Mouse (Mus musculus) testis, adult 2 months (tissue): Measurements from ENCODE around the gene AU040320. TPM values are rescaled to one million over a fixed set of nuclear protein-coding genes. Genes with fewer than 3 reads are reported as not detected.

ENCODE experiments used
- H3K27ac ChIP-seq: fragments of 200-500 bp; 2 replicates; pipeline ENCODE4 v1.5.1; 2012; ENCODE audit warnings: low read depth, low read length; ENCODE audit not compliant: control insufficient read depth, insufficient read depth
- H3K27me3 ChIP-seq: fragments of 200-500 bp; 2 replicates; pipeline ENCODE4 v1.6.1; 2012; ENCODE audit warnings: mild to moderate bottlenecking, low read length, moderate library complexity; ENCODE audit not compliant: control insufficient read depth, insufficient read depth
- H3K36me3 ChIP-seq: fragments of 200-500 bp; 2 replicates; pipeline ENCODE4 v1.6.1; 2012; ENCODE audit warnings: mild to moderate bottlenecking, low read length; ENCODE audit not compliant: control insufficient read depth, insufficient read depth
- H3K4me1 ChIP-seq: fragments of 200-500 bp; 2 replicates; pipeline ENCODE4 v1.6.1; 2012; ENCODE audit warnings: low read length; ENCODE audit not compliant: control insufficient read depth, insufficient read depth
- H3K4me3 ChIP-seq: fragments of 200-500 bp; 2 replicates; pipeline ENCODE4 v1.5.1; 2012; ENCODE audit warnings: low read depth, mild to moderate bottlenecking, low read length, moderate library complexity, mixed read lengths; ENCODE audit not compliant: control insufficient read depth
- CTCF ChIP-seq: fragments of 200-500 bp; IDR thresholded peaks from 2 replicates; pipeline ENCODE4 v1.5.1; 2012; ENCODE audit warnings: low read depth, mild to moderate bottlenecking, inconsistent platforms, low read length, moderate library complexity; ENCODE audit not compliant: control insufficient read depth, insufficient read depth, insufficient replicate concordance
- POLR2A ChIP-seq: fragments of 200-500 bp; IDR thresholded peaks from 2 replicates; pipeline ENCODE4 v1.6.1; 2012; ENCODE audit warnings: low read depth, mild to moderate bottlenecking, inconsistent platforms, low read length, moderate library complexity; ENCODE audit not compliant: control insufficient read depth
- polyA plus RNA-seq: library from polyadenylated mRNA; depleted of rRNA; stranded (reverse); fragments of >200 nt; gene quantifications from 2 replicates; pipeline ENCODE4 v1.2.3, GENCODE M21; 2012

The AU040320 gene
- polyA plus RNA-seq, 1 experiment = 79.1 TPM

GRCm38 (mm10) chr4:126775182-126775581, 21.8 kb downstream of the AU040320 start:
- H3K27me3 ChIP-seq = no peaks in the 10 kb centered on the region
- H3K27ac ChIP-seq = no peak overlapping the region
- H3K36me3 ChIP-seq = no peaks in the 10 kb centered on the region; the same call in 1 of the 2 replicates
- no peaks in the 10 kb centered on the region for H3K4me1 ChIP-seq
- no peak overlapping the region for H3K4me3 ChIP-seq
- TF ChIP-seq POLR2A = no peak

GRCm38 (mm10) chr4:126779148-126779581, 25.8 kb downstream of the AU040320 start:
- no peaks in the 10 kb centered on the region; the same call in 1 of the 2 replicates for H3K36me3 ChIP-seq
- no peak overlapping the region for H3K4me3 ChIP-seq
- H3K4me1 ChIP-seq = peaks cover 5% of the 10 kb centered on the region; the same call in 1 of the 2 replicates
- no peaks in the 10 kb centered on the region for H3K27me3 ChIP-seq
- TF ChIP-seq CTCF = no peak
- no peak for TF ChIP-seq POLR2A
- no peak overlapping the region for H3K27ac ChIP-seq

GRCm38 (mm10) chr4:126779826-126780775, 26.8 kb downstream of the AU040320 start:
- no peak for TF ChIP-seq POLR2A
- TF ChIP-seq CTCF = no peak
- no peaks in the 10 kb centered on the region for H3K27me3 ChIP-seq
- peaks cover 5% of the 10 kb centered on the region; the same call in 1 of the 2 replicates for H3K4me1 ChIP-seq
- H3K36me3 ChIP-seq = no peaks in the 10 kb centered on the region; the same call in 1 of the 2 replicates
- H3K4me3 ChIP-seq = no peak overlapping the region
- H3K27ac ChIP-seq = no peak overlapping the region

GRCm38 (mm10) chr4:126781871-126782270, 28.5 kb downstream of the AU040320 start:
- H3K27me3 ChIP-seq = no peaks in the 10 kb centered on the region
- no peaks in the 10 kb centered on the region; the same call in 1 of the 2 replicates for H3K36me3 ChIP-seq
- no peak overlapping the region for H3K27ac ChIP-seq
- no peak for TF ChIP-seq POLR2A
- no peak for TF ChIP-seq CTCF
- peaks cover 5% of the 10 kb centered on the region; the same call in 1 of the 2 replicates for H3K4me1 ChIP-seq
- H3K4me3 ChIP-seq = no peak overlapping the region

- no peak for TF ChIP-seq CTCF
- TF ChIP-seq POLR2A = no peak
- Histone ChIP-seq H3K4me3 (no peak overlapping the region), H3K4me1 (peaks cover 5% of the 10 kb centered on the region; the same call in 1 of the 2 replicates), H3K27ac (no peak overlapping the region), H3K27me3 (no peaks in the 10 kb centered on the region), H3K36me3 (no peaks in the 10 kb centered on the region; the same call in 1 of the 2 replicates)
Observed at GRCm38 (mm10) chr4:126782512-126782911, 29.2 kb downstream of the AU040320 start.

GRCm38 (mm10) chr4:126782996-126783395, 29.7 kb downstream of the AU040320 start:
- Histone ChIP-seq H3K27ac (peak overlapping the region; percentile 56), H3K4me3 (no peak overlapping the region), H3K27me3 (no peaks in the 10 kb centered on the region), H3K36me3 (no peaks in the 10 kb centered on the region; the same call in 1 of the 2 replicates), H3K4me1 (peaks cover 5% of the 10 kb centered on the region; the same call in 1 of the 2 replicates)
- no peak for TF ChIP-seq CTCF
- TF ChIP-seq POLR2A = no peak

GRCm38 (mm10) chr4:126792341-126793102, 39.2 kb downstream of the AU040320 start:
- H3K36me3 ChIP-seq = no peaks in the 10 kb centered on the region; the same call in 1 of the 2 replicates
- TF ChIP-seq POLR2A = no peak
- TF ChIP-seq CTCF = no peak
- H3K27me3 ChIP-seq = no peaks in the 10 kb centered on the region
- no peak overlapping the region for H3K4me3 ChIP-seq
- no peak overlapping the region for H3K27ac ChIP-seq
- no peaks in the 10 kb centered on the region for H3K4me1 ChIP-seq
